Mouse (Mus musculus) MN1 (cell line): ENCODE data around the gene Chfr.
"Not testable (repeated sequence)": the region's sequence is repeated elsewhere in the genome, so short reads cannot be mapped to it uniquely, and the experiment has no call there.

Experiments used
- DNase-seq: peaks from one replicate; pipeline ENCODE4 v3.0.0-alpha.2; 2016; ENCODE audit warnings: low spot score

Chfr gene

DNA sequence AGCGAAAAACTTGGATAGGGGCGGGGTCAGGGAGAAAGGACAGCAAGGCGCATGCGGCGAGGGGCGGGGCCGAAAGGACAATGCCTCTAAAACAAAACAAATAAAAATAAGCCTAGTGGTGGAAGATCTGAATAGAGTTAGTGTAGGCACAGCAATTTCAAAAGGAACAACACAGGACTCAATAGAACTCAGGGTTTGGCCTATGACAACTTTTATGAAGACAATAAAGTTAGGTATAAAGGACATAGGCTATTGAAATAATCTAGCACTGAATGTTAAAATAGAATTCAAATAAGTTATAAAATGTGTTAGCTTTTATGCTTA is 27.4 kb upstream of the Chfr start:
- DNase-seq: no peak

DNA sequence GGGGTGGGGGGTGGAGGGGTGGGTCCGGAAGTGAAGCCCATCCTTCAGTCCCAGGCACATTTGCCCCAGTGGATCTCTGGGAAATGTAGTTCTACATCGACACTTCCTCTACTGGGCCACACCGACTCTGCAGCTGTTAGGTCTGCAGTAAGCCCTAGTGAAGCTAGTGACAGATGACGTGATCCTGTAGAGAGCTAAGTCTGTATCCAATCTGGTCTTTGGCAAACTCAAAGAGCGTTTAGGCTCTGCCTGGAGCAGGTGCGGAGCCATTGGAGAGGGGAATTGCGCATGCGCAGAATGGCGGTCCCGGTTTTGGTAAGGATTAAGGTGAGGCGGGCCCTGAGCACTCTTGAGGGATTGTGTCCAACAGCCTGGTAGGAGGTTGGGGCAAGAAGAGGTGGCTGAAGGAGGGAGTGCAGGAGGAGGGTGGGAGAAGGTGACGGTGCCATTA is 25.6 kb upstream of the Chfr start, which contains the start of gene Zfp605:
Gene Zfp605 (plus strand): TSS at position 102 of the 451 bp plus-strand sequence.
- peak; percentile 92 for DNase-seq

DNA sequence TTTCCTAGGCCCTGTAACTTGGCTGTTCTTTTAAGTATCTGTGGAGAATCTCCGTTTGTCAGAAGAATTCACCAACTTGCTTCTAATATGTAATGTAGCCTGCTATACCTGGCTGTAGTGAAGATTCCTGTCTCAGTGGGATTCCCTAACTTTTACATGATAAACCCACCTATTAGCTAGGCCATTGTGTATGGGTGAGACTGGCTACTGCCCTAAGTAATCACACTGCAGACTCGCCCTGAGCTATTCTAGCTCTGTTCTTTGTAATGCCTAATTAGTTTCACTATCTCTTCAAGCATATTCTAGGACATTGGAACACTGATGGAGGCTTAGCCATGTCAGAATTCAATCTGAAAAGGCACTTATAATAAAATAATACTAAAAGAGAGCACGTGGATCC is 13.3 kb upstream of the Chfr start:
- not testable (repeated sequence) for DNase-seq

GRCm38 (mm10) chr5:110136087-110136464 is 434 bp downstream of the Chfr start:
- DNase-seq: no peak

DNA sequence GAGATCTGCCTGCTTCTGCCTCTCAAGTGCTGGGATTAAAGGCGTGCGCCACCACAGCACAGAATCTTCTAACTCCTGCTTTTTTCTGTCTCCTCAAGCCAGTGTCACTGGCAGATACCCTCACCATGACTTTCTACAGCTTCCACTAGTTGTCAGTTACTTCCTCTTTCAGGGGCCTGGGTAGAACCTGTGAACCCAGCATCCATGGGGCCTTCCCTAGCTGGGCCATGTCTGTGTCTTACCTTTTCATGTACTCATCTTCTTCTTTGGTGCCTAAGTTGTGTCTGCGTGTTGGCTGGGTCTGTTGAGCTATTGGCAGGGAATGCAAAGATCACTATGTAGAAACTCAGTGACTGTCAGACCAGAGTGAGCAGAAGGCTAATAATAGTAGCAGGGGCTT is 2.2 kb downstream of the Chfr start:
- no peak for DNase-seq

DNA sequence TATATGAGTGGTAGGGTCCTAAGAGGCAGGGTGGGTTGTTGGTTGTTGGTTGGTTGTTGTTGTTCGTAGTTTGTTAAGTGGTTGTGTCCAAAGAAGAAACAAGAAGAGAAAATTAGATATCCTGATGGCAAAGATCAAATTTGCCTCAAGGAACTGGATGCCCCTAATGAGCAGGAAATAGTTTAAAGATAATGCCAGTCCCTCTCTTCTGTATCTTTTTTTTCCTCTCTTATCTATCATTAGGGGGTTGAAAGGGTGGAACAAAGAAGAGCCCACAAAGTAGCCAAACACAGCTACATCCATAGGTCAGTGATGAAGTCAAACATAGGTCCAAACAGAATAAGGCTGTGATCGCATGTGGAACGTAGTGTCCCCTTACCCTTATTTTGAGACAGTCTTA is 3.7 kb downstream of the Chfr start:
- DNase-seq: no peak

- no peak for DNase-seq
These were observed 4.8 kb downstream of the Chfr start for GRCm38 (mm10) chr5:110140424-110140823.

GRCm38 (mm10) chr5:110142309-110142708 is 6.7 kb downstream of the Chfr start:
- no peak for DNase-seq

DNA sequence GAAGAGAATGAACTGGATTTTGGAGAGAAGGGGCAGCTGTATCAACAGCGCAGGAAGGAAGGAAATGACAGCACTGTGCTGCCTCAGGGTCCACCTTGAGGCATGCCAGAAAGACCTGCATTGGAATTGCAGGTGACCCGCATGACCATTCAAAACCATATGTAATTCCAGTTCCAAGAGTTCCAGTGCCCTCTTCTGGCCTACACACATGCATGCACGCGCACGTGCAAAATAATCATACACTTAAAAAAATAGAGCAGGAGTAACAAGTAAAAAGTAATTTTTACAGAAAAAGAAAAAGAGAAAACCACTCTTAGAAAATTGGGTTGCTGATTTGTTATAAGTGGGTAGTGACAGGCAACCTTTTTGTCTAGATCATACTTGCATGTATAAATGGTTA is 7.4 kb downstream of the Chfr start:
- peak; percentile 14 for DNase-seq

DNA sequence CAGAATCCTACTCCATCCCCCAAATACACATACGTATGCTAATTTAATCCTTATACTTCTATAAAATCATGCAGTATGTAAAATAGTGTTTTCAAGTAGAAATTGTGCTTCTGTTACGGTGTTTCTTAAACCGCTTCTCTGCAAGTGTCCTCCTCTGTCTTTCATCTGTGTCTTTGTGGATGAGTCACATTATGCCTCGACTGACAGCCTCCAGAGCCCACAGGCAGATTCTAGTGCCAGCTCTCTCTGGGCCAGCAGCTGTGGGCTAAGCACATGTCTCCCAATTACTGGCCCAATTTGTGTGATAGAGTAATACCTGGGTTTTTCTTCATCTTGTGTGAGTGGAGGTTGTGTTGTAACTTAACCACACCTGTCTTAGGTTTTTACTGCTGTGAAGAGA is 33.7 kb downstream of the Chfr start:
- DNase-seq: no peak

- peak; percentile 93 for DNase-seq
These were observed 40.8 kb downstream of the Chfr start, which contains the start of gene Golga3 for GRCm38 (mm10) chr5:110176362-110177020. Golga3 (plus strand) TSS chr5:110176701.

DNA sequence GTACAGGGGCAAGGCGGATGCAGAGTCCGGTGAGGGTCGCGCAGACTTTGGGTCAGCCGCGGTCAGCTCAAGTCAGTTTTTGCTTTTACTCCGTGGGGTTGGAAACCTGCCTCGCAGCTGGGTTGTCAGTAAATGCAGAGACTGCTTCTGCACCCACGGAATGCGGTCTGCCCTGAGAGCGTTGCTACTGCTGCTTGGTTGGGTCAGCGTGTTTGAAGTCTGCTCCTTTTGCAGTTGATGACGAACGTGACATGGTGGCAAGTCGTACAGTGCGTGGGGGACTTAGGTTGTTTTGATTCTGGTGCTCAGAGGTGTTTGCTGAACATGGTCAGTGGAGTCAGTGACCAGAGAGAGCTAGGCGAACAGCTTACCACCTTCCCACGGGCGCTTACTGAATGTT is 41.4 kb downstream of the Chfr start:
- DNase-seq: peak; percentile 27

DNA sequence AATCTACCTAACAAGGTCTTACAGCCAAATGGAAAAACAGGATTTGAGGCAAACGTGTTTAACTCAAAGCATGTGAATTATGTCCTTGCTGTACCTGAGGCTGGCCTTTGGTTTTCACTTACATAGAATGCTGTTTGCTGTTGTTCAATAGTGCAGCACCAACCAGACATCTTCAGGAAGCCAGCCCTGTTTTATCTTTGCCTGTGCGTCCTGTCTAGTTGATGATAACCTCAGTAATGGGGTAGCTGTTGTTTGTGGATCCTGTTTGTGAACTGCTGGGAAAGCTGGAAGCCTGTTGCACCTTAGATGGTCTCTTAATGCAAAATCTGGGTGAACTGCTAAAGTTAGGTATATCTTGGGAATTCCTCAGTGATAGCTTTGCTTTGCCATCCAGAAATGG is 43.0 kb downstream of the Chfr start:
- no peak for DNase-seq

GRCm38 (mm10) chr5:110181716-110182115 is 46.1 kb downstream of the Chfr start:
- DNase-seq: no peak

DNA sequence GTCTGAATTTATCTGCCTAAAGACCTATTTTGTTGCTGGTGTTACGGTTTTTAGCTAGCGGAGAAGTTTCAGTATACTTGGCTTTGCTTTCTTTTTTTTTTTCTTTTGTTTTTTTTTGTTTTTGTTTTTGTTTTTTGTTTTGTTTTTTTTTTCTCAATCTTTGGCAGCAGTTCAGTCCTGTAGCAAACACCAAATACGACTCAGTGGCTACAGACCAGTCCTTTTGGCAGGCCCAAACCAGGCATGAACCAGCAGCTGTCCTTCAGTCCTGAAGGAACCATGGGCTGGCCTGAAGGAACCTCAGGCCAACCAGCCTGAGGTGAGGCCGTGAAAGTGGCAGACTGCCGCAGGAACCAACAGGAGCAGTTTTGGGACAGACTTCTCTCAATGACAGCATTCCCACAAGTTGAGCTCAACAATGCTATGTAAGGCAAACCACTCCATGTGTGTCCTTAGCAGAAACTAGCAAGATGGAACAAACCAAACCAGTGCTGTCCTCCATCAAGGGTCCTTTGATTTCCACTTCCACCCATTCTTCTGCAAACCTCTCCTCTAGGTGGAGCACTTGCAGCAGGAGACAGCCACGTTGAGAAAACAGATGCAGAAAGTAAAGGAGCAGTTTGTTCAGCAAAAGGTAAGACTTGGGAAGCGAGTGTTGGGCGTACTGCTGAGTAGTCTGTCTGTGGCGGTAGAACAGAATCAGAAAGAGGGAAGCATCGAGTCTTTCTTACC is 67.7 kb downstream of the Chfr start:
- peak; percentile 16 for DNase-seq

- peak; percentile 11 for DNase-seq
These were observed 69.1 kb downstream of the Chfr start for GRCm38 (mm10) chr5:110204777-110205176.

GRCm38 (mm10) chr5:110211312-110211711 is 75.7 kb downstream of the Chfr start:
- no peak for DNase-seq

DNA sequence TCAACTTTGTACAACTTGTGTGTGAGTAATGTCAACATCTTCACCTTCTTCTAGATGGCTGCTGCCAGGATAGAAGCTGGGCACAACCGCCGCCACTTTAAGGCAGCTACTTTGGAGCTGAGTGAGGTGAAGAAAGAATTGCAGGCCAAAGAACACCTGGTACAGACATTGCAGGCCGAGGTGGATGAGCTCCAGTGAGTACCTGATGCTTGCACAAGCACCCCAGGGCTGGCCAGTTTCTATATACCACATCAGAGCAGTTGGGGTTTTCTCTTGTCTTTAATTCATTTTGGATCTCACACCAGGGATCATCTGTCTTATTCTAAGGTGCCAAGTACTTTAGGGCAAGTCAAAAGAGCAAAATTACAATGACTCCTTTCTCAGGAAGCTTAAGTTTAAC is 81.1 kb downstream of the Chfr start:
- no peak for DNase-seq

GRCm38 (mm10) chr5:110220331-110220730 is 84.7 kb downstream of the Chfr start:
- DNase-seq: no peak
